Mouse (Mus musculus) layer of hippocampus, adult 9-10 months (tissue): ENCODE data around the gene Cdk5.
"Not testable (repeated sequence)": the region's sequence is repeated elsewhere in the genome, so short reads cannot be mapped to it uniquely, and the experiment has no call there.

Source experiments
- DNase-seq: peaks from one replicate; pipeline ENCODE4 v3.0.0; 2022; ENCODE audit warnings: low spot score

Cdk5 gene

DNA sequence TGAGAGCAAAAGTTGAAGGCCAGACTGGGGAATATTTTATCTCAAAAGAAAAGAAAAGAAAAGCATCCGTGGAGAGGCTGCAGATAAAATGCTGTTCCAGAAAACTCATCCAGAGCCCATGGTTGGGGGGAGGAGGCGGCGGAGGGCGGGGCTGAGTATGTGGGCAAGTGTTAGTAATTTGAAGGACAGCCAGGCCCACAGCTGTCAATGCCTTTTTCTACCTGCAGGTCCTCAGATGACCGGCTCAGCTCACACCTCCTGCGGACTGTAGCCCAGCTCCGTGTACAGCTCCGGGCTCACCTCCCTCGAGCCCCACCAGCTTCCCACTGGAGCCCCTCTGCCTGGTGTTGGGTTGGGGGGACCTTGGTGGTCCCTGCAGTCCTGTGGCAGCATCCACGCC, 23.6 kb downstream of the Cdk5 start:
- DNase-seq: no peak

DNA sequence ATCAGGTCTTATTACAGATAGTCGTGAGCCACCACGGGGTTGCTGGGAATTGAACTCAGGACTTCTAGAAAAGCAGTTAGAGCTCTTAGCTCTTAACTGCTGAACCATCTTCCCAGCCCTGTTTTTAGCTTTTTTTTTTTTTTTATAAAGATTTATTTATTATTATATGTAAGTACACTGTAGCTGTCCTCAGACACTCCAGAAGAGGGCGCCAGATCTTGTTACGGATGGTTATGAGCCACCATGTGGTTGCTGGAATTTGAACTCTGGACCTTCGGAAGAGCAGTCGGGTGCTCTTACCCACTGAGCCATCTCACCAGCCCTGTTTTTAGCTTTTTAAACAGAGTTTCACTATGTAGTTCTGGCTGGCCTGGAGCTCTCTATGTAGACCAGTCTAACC, 27.1 kb downstream of the Cdk5 start:
- not testable (repeated sequence) for DNase-seq

DNA sequence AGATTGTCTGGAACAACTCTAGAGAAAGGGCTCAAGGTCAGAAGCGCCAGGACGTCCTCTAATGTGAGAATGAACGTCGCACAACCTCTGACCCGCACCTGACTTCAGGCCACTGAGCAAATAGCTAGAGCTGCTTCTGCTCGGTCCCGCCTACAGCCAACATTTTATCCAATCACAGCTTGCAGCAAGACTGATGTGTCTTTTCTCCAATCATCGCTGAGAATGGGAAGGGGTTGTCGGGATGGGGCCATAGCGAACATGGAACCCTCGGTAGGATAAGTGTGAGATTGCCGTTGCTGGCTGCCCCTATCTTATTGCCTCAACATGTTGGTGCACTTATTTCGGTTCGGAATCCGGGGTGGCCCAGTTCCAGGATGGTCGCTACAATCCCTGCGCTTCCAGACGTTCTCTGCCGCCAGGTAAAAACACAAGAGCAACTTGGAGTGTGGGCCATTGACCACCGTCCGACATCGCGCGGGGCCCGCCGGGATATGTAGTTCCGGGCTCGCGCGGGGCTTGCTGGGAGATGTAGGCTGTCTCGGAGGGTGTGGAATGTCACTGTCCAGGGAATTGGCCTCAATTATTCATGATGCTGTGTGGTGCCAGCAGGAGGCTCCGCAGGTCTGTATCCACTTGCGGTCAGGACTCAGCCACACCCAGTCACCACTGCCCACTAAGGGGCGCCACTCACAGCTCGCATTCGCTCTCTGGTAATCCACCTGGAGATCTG, 29.0 kb downstream of the Cdk5 start:
- peak; percentile 98 for DNase-seq

DNA sequence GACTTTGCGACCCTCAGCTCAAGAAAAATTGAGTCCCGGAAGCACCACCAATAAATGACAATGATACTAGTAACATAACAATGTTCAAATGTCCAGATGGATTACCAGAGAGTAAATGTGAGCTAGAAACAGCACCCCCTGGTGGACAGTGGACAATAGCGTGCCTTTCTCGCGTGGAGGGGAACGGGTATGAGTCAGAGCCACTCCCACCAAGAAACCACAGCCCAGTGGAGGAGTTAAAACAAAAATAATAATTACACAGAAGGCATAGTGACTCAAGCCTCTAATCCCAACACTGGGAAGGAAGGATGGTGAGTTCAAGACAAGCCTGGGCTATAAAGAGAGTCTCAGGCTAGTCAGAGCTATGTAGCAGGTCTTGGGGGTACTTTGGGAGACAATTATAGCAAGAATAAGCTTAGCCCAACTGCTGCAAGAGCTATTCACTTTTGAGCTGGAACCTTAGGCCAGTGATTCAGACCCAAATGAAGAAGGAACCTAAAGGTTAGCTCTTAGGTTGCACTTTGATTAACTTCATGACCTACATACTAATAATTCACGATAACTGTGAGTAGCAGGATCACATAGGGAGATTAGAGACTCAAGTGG, 29.8 kb downstream of the Cdk5 start, which contains the start of gene Abcb8:
Gene Abcb8 (plus strand): TSS at position 272 of the 606 bp plus-strand sequence.
- peak; percentile 82 for DNase-seq

DNA sequence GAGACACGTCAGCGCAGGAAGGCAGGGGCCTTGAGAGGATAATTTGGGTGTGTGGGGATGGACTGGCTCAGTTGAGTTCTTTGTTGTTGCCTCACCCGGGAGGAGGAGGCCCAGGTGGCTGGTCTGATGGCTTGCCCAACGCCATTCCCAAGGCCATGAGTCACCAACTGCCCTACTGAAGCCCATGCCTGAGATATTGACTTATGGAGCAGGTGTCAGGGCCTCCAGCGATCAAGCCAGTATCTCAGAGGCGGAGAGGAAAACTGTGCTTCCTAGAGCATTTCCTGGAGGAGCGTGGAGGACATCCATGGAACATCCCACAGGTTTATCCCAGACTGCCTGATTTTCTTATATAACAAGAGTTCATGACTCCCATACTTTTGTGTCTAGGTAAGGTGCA, 30.6 kb downstream of the Cdk5 start:
- no peak for DNase-seq

DNA sequence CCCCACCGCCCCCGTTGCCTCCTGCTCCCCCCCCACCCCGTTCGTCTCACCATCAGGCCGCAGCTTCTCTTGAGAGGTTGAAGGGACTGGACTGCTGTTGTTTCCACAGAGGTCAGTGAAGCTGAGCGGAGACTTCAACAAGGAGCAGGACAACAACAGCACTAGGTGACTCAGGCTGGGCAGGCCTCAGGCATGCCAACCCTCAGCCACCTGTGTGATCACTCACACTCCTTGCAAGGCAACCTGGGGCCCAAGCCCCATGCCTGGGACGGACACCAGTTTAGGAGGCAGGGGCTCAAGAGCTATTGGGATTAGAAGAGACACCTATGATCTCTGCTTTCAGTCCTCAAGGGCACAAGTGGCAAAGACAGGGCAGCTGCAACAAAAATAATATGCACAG, 31.5 kb downstream of the Cdk5 start, which contains the start of gene Atg9b:
Gene Atg9b (minus strand): TSS at position 280 of the 400 bp plus-strand sequence.
- no peak for DNase-seq

DNA sequence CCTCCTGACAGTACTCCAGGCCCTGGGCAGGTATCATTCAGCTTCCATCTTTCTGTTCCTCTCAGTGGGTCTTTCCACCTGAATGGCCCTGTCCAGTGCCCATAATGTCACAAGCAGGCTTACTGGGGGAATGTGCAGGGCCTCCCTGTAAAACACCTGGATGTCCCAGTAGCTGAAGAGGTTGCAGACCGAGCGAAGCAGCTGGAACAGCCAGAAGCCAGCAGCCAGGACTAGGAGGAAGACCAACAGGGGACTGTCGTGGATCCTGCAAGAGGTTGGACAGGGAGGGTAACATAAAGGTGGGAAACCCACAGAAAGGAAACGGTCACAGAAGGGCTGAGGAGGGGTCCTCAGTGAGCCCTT, 33.7 kb downstream of the Cdk5 start:
- DNase-seq: no peak

DNA sequence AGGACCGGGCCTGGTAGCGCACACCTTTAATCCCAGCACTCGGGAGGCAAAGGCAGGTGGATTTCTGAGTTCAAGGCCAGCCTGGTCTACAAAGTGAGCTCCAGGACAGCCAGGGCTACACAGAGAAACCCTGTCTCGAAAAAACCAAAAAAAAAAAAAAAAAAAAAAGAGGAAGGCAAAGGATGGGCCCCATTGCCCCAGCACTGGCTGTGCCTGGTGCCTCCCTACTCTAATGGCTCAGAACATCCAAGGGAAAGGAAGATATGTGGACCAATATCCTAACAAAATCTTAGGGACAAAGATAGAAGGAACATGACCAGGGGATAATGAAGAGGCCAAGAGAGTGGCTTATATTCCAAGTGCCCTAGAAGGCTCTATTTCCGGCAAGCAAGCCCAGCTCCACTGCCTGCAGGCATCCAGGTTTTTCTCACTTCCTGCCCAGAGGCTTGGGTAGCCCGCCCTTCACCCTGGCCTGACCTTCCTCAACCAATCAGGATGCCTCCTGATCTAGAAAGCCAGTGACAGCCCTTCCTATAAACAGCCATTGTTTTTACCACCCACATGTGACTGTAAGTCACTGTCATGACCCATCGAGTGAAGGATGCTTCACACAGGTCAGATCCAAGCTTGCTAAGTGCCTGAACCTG, 34.2 kb downstream of the Cdk5 start:
- no peak for DNase-seq

DNA sequence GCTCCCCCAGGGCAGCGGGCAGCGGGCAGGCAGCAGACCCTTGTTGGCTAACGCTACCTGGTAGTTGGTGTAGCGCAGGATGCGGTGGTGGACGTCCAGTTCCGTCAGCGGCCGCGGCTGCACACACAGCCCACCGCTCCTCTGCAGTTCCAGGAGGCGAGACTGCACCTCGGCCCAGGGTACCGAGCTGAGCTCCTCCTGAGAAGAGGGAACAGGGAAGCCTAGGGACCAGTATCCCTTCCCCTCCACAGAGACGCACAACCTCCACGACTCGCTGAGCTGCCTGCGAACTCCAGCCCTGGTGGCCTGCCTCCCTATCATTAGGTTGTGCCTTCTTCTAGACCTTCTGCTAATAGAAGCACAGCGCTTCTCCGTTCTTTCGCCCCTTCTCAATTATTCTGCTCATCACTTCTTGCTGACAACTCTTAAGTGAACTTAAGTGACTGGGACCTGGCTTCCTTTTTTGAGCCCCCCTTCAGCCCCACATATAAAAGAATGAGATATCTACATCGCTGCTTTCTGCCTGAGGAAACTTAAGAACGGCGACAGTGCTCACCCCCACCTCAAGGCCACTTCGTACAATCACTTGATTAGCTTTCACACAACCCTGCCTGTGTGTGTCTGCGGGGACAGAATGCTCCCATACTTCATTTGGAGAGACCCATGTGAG, 34.9 kb downstream of the Cdk5 start:
- no peak for DNase-seq

DNA sequence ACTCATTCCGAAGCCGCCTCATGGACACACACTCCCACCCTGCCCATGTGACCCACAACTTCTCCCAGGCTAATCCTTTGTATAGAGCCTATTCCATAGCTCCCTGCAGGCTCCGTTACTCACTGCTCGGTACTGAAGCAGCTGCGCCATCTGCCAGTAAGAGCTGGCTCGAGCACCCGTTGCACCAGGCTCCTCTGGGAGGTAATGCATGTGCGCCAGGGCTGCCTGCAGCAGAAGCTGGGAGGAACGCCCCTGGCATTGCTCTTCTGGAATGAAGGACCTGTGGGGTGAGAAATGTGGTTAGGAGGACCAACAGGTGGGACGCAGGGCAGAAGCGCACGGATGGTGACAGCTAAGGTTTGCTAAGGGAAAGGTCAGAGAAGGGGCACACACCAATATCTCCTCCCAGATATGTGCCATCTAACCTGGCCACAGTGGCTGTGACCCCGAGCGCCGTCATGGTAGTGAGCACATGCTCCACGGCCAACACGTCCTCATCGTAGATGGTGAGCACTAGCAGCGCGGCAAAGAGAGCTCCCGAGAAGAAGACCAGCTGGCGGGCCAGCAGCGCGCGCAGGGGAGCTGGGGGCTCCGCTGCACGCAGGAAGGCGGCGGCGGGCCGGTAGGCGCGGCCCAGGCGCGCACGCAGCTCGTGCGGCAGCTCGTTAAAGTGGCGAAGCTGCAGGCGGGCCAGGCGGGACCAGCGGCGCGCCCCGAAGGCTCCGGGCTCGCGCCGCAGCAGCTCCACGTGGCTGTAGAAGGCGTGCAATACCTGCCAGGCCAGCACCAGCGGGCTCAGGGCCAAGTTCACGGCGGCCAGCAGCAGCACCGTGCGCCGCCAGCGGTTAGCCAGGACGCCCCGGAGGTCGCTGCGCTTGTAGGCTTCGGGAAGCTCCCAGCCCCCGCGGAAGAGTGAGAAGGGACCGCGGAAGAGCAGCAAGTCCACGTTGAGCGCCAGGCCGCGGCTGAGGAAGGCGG, 35.8 kb downstream of the Cdk5 start:
- no peak for DNase-seq

DNA sequence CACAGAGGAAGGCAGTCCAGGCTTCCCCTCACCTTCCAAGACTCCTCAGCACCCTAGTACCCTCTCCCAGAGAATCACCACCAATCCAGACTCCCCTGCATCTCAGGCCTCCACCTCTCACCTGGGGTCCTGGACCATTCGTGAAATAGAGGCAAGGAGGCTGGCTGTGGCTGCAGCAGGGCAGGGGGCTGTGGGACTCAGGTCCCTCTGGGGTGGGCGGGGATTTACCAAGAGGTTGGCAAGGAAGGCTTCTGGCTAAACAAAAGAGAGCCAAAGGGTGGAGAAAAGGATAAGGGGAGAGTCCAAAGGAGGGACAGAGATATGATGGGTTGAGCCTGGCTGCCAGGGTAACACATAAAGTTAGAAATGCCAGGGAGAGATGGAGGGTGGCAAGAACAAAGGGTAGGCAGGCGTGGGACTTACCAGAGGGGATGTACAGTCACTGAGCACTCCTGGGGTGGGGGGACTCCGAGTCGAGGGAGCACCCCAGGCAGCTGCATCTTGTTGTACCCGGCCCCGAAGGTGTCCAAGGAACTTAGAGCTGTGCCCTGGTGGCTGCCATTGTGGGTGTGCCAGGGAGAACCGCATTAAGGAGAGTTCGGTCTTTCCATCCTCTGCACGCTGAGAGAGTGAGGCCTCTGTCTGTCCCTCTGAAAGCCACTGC, 37.3 kb downstream of the Cdk5 start:
- no peak for DNase-seq

DNA sequence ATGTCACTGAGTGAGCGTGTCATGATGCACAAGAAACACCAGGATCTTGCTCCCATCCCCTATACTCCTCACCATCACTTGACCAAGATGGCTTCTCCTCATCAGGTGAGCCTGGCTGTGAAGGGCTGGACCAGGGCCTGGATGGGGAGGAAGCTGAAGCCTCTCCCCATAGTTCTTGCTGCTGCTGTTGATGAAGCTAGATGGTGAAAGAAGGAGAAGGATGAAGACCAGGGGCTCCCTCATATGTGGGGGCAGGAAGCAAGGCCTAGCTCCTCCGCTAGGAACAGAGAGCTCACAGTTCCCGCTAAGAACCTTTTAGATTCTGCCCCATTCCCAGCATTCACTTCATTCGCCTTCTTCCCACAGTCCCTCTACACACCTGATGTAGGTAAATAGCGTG, 38.0 kb downstream of the Cdk5 start:
- no peak for DNase-seq

DNA sequence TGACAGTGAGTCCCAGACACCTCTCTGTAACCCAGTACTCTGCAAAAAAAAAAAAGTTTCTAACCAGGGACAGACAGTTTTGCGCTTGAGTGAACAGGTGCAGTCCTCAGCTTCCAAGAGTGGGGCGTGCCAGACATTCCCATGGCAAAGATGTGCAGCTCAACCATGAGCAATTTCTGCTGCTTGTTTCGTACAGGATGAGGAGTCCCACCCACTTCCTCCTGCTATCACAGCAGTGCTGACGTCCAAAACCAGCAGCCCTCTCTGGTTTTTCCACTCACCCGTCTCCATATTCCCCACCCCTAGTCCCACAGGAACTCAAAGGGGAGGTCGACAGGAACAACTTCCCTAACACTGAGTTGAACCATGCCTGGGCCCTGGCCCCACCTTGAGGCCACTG, 38.9 kb downstream of the Cdk5 start:
- DNase-seq: no peak

DNA sequence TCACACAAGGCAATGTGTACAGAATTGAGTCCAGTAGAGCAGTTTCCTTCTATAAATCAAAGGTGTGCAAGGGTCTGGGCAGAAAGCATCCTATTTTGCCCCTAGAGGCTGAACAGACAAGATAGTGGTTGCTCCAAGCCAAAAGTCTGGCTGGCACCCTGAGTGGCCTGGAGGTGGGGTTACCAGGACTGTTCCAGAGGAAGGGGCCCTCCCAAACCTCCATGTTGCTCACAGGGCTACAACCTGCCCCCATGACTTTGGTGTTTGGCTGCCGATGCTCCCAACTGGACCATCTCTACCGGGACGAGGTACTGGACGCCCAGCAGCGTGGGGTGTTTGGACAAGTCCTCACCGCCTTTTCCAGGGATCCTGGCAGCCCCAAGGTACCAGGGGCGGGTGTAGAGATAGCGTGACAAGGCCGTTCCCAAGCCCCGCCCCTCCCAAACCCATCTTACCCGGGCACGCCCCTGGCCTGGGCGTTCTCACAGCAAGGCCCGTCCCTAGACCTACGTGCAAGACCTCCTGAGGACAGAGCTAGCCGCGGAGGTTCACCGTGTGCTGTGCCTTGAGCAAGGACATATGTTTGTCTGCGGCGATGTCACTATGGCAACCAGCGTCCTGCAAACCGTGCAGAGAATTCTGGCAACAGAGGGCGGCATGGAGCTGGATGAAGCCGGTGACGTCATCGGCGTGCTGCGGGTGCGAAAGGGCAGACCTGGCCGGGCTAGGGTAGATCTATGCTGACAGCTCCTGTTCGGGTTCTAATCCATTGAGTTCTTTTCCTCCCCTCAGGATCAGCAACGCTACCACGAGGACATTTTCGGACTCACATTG, 40.1 kb downstream of the Cdk5 start:
- peak; percentile 89 for DNase-seq

DNA sequence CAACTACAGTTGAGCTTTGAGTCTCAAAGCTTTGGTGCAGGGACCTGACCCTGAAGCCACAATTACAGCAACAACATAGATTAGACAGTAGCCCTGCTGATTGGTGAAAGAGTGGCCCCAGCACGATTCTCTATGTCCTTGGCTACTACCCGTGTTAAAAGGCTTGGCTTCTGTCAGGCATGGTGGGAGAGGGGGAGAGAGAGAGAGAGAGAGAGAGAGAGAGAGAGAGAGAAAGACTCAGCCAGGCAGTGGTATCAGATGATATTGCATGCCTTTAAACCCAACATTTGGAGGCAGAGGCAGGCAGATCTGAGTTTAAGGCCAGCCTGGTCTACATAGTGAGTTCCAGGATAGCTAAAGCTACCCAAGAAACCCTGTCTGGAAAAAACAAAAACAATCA, 41.3 kb downstream of the Cdk5 start:
- DNase-seq: no peak

DNA sequence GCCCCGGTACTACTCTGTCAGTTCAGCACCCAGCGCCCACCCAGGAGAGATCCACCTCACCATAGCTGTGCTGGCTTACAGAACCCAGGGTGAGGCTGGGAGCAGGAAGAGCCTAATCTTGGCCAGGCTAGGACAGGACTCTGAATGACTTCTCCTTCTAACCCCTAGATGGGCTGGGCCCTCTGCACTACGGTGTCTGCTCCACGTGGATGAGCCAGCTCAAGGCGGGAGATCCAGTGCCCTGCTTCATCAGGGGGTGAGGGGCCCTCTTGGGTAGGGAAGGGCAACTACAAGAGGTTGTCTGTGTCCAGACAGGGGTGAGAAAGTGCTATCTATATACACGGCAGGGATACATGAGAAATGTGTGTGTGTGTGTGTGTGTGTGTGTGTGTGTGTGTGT, 41.8 kb downstream of the Cdk5 start:
- no peak for DNase-seq

DNA sequence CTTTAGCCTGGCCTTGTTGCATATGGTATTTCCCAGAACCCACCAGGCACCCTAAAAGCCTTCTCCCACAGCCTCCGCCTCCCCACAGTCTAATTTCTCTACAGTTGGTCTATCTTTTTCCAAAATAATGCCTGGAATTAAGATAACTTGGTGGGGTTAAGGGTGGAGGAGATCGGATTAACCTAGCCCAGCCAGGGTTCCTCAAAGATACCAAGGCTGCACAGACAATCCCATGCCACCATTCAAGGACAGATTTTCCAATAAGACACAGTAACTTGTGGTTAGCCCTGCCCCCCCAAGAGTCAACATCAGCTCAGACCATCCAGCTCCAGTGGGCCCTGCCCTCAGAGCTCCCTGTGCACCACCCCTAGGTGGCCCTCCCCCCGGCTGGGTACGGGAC, 42.8 kb downstream of the Cdk5 start:
- DNase-seq: no peak

DNA sequence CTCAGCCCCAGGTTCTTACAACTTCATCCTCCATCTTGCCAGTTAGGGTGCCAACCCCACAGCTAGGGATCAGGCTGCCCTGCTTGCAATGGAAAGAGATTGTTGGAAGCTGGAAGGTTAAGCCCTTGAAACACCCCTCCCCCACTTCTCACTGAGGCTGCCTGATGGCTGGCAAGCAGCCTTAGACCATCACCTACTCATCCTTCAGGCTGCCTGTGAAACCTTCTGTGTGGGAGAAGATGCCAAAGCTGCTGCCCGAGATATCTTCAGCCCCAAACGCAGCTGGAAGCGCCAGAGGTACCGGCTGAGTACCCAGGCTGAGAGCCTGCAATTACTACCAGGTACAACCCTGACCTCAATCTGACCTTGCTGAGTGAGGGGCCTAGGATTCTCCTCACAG, 43.8 kb downstream of the Cdk5 start:
- DNase-seq: no peak

DNA sequence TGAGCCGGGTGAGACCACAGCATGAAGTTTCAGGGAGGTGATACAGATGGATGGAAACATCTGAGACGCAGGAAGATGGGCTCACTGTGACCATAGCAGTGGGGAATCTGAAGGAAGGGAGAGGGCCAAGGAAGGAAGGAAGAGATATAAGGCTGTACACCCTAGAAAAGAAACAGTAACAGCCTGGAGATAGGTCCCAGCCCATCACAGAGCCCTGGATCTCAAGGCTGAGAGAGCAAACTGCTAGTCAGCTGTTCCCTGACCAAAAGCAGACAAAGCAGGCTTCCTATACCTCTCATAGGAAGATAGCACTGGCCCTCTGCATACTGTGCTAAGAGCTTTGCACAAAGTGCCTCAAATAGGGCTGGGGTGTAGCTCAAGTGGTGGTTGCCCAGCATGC, 44.6 kb downstream of the Cdk5 start:
- no peak for DNase-seq

DNA sequence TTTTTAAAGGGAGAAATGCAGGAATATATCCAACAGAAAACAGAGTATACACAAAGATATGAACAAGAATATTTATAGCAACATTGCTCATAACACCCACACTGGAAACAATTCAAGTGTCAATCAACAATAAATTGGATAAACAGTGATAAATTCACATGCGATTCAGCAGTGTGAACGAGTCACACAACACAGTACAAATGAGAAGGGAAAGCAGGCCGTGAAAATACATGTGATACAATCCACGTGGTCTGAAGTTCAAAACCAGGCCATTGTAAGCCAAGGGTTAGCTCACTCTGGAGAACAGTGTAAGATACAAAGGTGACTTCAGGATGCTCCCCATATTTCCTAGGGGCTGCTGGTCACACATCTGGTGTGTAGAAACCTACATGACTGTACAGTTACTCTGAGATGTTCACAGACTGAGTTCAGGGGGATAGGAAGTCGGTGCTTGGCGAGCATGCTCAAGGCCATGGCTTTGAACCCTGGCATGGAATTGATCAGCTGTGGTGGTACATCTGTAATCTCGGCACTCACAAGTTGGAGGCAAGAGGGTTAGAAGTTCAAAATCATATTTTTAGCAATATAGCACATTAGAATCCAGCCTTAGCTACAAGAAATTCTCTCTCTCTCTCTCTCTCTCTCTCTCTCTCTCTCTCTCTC, 48.5 kb downstream of the Cdk5 start:
- no peak for DNase-seq
